Mouse (Mus musculus): ENCODE data around the gene Amigo2.

GRCm38 (mm10) chr15:97255800-97256199 lies 8.7 kb upstream of the Amigo2 start:
- TF ChIP-seq CTCF (conservative IDR thresholded peaks at IDR 0.05; ENCODE audit: insufficient read depth, insufficient read length, low read depth, low read length), result no peak
- TF ChIP-seq POLR2A (IDR thresholded peaks at IDR 0.05; ENCODE audit: low read depth, low read length), result no peak

Data from kidney, adult 2 months (tissue).